Mouse (Mus musculus) limb, embryonic 15.5 days (tissue): Measurements from ENCODE around the gene Tma16. TPM values are rescaled to one million over a fixed set of nuclear protein-coding genes. Genes with fewer than 3 reads are reported as not detected.

Source experiments
- polyA plus RNA-seq: library from polyadenylated mRNA; unstranded; fragments of >200 nt; fragmentation: Nextera tagmentation; extraction: Ambion mirVana; gene quantifications from 2 replicates; pipeline ENCODE4 v1.2.1, GENCODE M21; 2015

Gene Tma16
- polyA plus RNA-seq, 1 experiment from 2014 or later, result 11.3 TPM

Other genes with a start within 250 kb of the Tma16 start
- not detected in 2 replicates for gene Tktl2, start 25.2 kb upstream of the Tma16 start, polyA plus RNA-seq
- 0.07 and 0.17 TPM in 2 replicates for gene Npy5r, start 201.6 kb upstream of the Tma16 start, polyA plus RNA-seq
- gene Npy1r, start 210.7 kb upstream of the Tma16 start, polyA plus RNA-seq, result 1.5 and 2.3 TPM in 2 replicates